Mouse (Mus musculus) liver, embryonic 12.5 days (tissue): ENCODE data around the gene Dpf3. TPM values are rescaled to one million over a fixed set of nuclear protein-coding genes. Genes with fewer than 3 reads are reported as not detected.

Source experiments
- ATAC-seq: fragments of 200-750 bp; cut with Nextera tagmentation; 2 replicates; pipeline ENCODE4 v1.8.0; 2017; ENCODE audit warnings: moderate number of reproducible peaks, mild to moderate bottlenecking, moderate library complexity
- H3K27ac ChIP-seq: fragments of 300-500 bp; sonication (generic); 2 replicates; pipeline ENCODE4 v1.5.1; 2016; ENCODE audit warnings: mild to moderate bottlenecking
- H3K27me3 ChIP-seq: fragments of 300-500 bp; sonication (generic); replicated peaks from 2 replicates; pipeline ENCODE4 v1.6.1; 2016; ENCODE audit warnings: mild to moderate bottlenecking, moderate library complexity
- H3K36me3 ChIP-seq: fragments of 300-500 bp; sonication (generic); 2 replicates; pipeline ENCODE4 v1.6.1; 2016; ENCODE audit warnings: mild to moderate bottlenecking, moderate library complexity
- H3K4me1 ChIP-seq: fragments of 300-500 bp; sonication (generic); 2 replicates; pipeline ENCODE4 v1.6.1; 2016
- H3K4me2 ChIP-seq: fragments of 300-500 bp; sonication (generic); 2 replicates; pipeline ENCODE4 v1.6.1; 2016; ENCODE audit warnings: mild to moderate bottlenecking, moderate library complexity
- H3K4me3 ChIP-seq: fragments of 300-500 bp; sonication (generic); 2 replicates; pipeline ENCODE4 v1.5.1; 2016; ENCODE audit warnings: mild to moderate bottlenecking, moderate library complexity
- H3K9ac ChIP-seq: fragments of 300-500 bp; sonication (generic); 2 replicates; pipeline ENCODE4 v1.6.1; 2016; ENCODE audit warnings: mild to moderate bottlenecking, moderate library complexity
- H3K9me3 ChIP-seq: fragments of 300-500 bp; sonication (generic); replicated peaks from 2 replicates; pipeline ENCODE4 v1.6.1; 2016; ENCODE audit warnings: mild to moderate bottlenecking, moderate library complexity
- WGBS: fragments of 180-500 bp; shearing (Covaris S2); methylation state at CpG from one replicate; pipeline ENCODE4 v1.1.7; 2016; ENCODE audit not compliant: insufficient replicate concordance; 5-methylcytosine and 5-hydroxymethylcytosine counted together
- polyA plus RNA-seq: library from polyadenylated mRNA; unstranded; fragments of >200 nt; fragmentation: Nextera tagmentation; extraction: Ambion mirVana; gene quantifications from 2 replicates; pipeline ENCODE4 v1.2.1, GENCODE M21; 2016

Gene Dpf3
- polyA plus RNA-seq, 1 experiment from 2014 or later, result 8.2 TPM

DNA sequence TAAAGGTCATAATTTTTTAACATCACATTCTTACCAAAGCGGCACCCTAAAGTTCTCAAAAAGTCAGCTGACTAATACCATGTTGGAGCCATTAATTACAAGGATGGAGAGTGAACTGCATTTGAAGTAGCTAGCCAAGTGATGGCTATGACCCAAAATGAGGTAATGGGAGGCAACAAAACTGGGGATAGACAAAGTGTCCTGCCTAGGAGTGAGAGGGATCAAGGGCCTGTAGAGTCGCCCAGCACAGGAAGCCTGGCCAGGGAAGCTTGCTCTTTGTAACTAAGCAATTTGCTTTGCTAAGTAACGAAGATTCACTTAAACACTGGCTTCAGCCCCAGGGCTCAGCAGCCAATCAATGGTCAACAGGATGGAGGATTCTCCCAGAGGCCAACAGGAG is 238.4 kb downstream of the Dpf3 start:
- H3K9ac ChIP-seq, result no peak overlapping the region
- no peak overlapping the region for H3K4me3 ChIP-seq
- 55% methylated on average over 3 of the region's 3 CpGs for WGBS
- no peaks in the 10 kb centered on the region for H3K27me3 ChIP-seq
- H3K4me2 ChIP-seq, result no peak overlapping the region
- no peak overlapping the region for H3K27ac ChIP-seq
- H3K4me1 ChIP-seq, result no peaks in the 10 kb centered on the region
- H3K36me3 ChIP-seq, result no peaks in the 10 kb centered on the region
- ATAC-seq, result no peak
- no peaks in the 10 kb centered on the region for H3K9me3 ChIP-seq

DNA sequence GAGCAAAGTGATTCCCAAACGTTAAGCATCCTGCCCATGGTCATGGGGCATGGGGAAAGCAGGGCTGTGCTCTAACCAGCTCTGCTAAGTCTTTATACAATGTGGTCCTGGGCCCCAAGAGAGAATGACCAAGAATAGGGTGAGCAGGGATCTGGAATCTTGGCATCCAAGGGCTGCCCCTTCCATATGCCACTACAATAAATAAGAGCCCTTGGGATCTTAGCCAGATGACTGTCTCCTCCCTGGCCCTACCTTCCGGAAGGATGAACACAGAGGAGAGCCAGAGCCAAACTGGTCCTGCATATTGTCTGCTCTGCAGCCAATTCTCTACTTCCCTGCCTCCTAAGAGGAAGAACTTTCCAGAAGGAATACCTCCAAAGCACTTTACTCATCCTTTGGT is 238.9 kb downstream of the Dpf3 start:
- 63% methylated on average over 2 of the region's 2 CpGs for WGBS
- Histone ChIP-seq H3K4me3 (no peak overlapping the region), H3K4me1 (no peaks in the 10 kb centered on the region), H3K9me3 (no peaks in the 10 kb centered on the region), H3K27ac (no peak overlapping the region), H3K4me2 (no peak overlapping the region), H3K36me3 (no peaks in the 10 kb centered on the region), H3K9ac (no peak overlapping the region), H3K27me3 (0 out of 2 replicates have a peak, but pooled peaks cover 3% of the 10 kb centered on the region)
- no peak for ATAC-seq

GRCm38 (mm10) chr12:83247669-83248068 is 239.8 kb downstream of the Dpf3 start:
- Histone ChIP-seq H3K4me1 (no peaks in the 10 kb centered on the region), H3K4me2 (no peak overlapping the region), H3K9me3 (no peaks in the 10 kb centered on the region), H3K27ac (no peak overlapping the region), H3K9ac (no peak overlapping the region), H3K4me3 (no peak overlapping the region), H3K27me3 (0 out of 2 replicates have a peak, but pooled peaks cover 4% of the 10 kb centered on the region), H3K36me3 (no peaks in the 10 kb centered on the region)
- no peak for ATAC-seq
- WGBS, result 47% methylated on average over 3 of the region's 3 CpGs

DNA sequence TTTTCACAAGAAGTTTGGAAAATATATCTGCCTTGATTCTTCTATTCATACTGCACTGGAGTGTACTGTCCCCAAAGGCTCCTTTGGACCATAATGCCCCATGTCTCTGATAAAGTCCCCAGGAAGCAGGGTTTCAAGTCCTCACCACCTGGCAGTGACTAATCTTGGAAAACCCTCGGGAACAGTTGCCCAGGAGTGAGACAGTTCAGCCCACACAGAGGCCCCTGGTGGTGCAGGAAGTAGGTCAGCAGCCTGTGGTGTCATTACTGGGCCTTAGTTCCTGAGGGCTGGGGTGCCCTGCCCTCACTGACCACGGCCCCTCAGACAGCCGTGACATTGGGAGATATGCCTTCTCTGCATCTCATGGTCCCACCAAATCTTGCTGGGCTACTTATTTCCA is 246.5 kb downstream of the Dpf3 start:
- WGBS, result 33% methylated on average over 3 of the region's 3 CpGs

DNA sequence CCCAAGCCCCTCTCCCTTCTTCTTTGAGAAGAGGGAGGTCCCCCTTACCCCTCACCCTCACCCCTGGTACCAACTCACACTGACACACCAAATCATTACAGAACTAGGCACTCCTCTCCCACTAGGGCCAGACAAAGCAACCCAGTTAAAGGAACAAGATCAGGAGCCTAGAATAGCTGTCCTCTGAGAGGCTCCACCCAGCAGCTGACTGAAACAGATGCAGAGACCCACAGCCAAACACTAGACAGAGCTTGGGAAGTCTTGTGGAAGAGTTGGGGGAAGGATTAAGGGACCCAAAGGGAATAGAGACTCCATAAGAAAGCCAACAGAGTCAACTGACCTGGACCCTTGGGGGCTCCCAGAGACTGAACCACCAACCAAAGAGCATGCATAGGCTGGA is 246.9 kb downstream of the Dpf3 start:
- ATAC-seq, result no peak
- H3K36me3 ChIP-seq, result no peaks in the 10 kb centered on the region
- H3K4me3 ChIP-seq, result no peak overlapping the region
- no peaks in the 10 kb centered on the region for H3K9me3 ChIP-seq
- H3K27me3 ChIP-seq, result 0 out of 2 replicates have a peak, but pooled peaks cover 4% of the 10 kb centered on the region
- no peak overlapping the region for H3K9ac ChIP-seq
- no peak overlapping the region for H3K27ac ChIP-seq
- no peaks in the 10 kb centered on the region for H3K4me1 ChIP-seq
- H3K4me2 ChIP-seq, result no peak overlapping the region

More for the DNA sequence above, 246.5 kb downstream of the Dpf3 start:
- Histone ChIP-seq H3K4me1 (no peaks in the 10 kb centered on the region), H3K27ac (no peak overlapping the region), H3K9ac (no peak overlapping the region), H3K36me3 (no peaks in the 10 kb centered on the region), H3K4me3 (no peak overlapping the region), H3K4me2 (no peak overlapping the region), H3K9me3 (no peaks in the 10 kb centered on the region), H3K27me3 (0 out of 2 replicates have a peak, but pooled peaks cover 4% of the 10 kb centered on the region)
- ATAC-seq, result no peak

DNA sequence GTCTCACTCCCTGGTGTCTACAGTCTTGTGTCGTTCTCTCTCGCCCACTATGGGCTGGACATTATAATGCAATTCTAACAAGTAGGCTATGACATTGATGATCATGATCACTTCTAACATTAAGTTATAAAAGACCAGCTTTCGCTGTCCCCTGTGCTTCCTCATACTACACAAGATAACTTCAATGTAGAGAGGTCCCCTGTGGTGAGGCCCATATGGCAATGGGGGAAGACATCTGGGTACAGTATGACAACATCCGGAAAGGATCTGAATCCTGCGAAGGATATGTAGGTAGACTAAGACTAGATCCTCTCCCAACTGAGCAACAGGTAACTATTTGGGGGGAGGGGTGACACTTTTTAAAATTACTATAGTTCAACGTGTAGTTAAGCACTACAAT is 251.7 kb downstream of the Dpf3 start:
- no peak overlapping the region for H3K9ac ChIP-seq
- H3K9me3 ChIP-seq, result peaks cover under 1% of the 10 kb centered on the region; the same call in 1 of the 2 replicates
- H3K4me3 ChIP-seq, result no peak overlapping the region
- no peaks in the 10 kb centered on the region for H3K4me1 ChIP-seq
- WGBS, result 79% methylated on average over 6 of the region's 6 CpGs
- ATAC-seq, result no peak
- H3K27me3 ChIP-seq, result no peaks in the 10 kb centered on the region
- H3K4me2 ChIP-seq, result no peak overlapping the region
- no peak overlapping the region for H3K27ac ChIP-seq
- H3K36me3 ChIP-seq, result no peaks in the 10 kb centered on the region

DNA sequence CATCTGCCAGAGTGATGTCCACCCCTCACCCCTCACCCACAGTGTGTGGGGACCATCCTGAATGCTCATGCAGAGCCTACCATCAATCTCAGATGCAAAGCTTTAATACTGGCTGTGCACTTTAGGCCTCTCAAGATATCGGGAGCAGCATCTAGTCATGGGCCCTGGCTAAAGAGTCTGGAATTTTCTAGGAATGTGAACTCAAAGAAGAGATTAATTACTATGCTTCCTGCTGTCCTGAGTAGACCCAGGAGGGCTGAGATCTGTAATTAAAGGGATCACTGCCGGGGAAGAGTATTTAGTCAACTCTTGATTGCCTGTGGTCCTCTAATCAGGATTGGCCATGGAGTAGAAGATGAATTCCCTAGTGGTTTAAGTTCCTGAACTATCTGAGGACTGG is 252.5 kb downstream of the Dpf3 start:
- WGBS, result 67% methylated on average over 2 of the region's 2 CpGs
- H3K4me2 ChIP-seq, result no peak overlapping the region
- H3K27ac ChIP-seq, result no peak overlapping the region
- peaks cover 4% of the 10 kb centered on the region; the same call in 1 of the 2 replicates for H3K9me3 ChIP-seq
- no peak for ATAC-seq
- H3K36me3 ChIP-seq, result no peaks in the 10 kb centered on the region
- no peak overlapping the region for H3K9ac ChIP-seq
- H3K27me3 ChIP-seq, result no peaks in the 10 kb centered on the region
- no peak overlapping the region for H3K4me3 ChIP-seq
- no peaks in the 10 kb centered on the region for H3K4me1 ChIP-seq

- Histone ChIP-seq H3K9ac (no peak overlapping the region), H3K9me3 (peaks cover 4% of the 10 kb centered on the region; the same call in 1 of the 2 replicates), H3K4me2 (no peak overlapping the region), H3K4me1 (no peaks in the 10 kb centered on the region), H3K27ac (no peak overlapping the region), H3K27me3 (no peaks in the 10 kb centered on the region), H3K4me3 (no peak overlapping the region), H3K36me3 (no peaks in the 10 kb centered on the region)
- WGBS, result 66% methylated on average over 7 of the region's 7 CpGs
- no peak for ATAC-seq
Measured at GRCm38 (mm10) chr12:83233651-83234050, 253.9 kb downstream of the Dpf3 start.

DNA sequence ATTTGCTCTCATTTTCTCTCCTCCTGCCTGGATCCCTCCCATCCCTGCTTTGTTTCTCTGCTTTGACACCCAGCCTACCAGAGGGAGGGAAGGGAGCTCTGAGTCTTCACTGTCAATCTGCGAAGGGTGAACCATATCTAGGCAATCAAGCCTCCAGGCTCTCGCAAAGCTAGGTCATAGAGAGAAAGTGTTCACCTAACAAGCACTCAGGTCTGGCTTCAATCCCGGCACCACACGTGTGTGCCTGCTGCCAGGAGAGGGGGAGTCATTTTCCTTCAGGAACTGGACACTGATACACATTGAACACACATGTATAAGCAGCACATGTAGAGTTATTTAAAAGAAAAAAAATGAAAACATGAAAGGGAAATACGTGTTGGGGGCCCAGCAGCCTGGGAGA is 254.6 kb downstream of the Dpf3 start:
- no peak overlapping the region for H3K4me3 ChIP-seq
- no peaks in the 10 kb centered on the region for H3K27me3 ChIP-seq
- no peak overlapping the region for H3K9ac ChIP-seq
- no peaks in the 10 kb centered on the region for H3K36me3 ChIP-seq
- H3K27ac ChIP-seq, result no peak overlapping the region
- WGBS, result 64% methylated on average over 5 of the region's 5 CpGs
- ATAC-seq, result no peak
- peaks cover 4% of the 10 kb centered on the region; the same call in 1 of the 2 replicates for H3K9me3 ChIP-seq
- H3K4me2 ChIP-seq, result no peak overlapping the region
- H3K4me1 ChIP-seq, result no peaks in the 10 kb centered on the region

DNA sequence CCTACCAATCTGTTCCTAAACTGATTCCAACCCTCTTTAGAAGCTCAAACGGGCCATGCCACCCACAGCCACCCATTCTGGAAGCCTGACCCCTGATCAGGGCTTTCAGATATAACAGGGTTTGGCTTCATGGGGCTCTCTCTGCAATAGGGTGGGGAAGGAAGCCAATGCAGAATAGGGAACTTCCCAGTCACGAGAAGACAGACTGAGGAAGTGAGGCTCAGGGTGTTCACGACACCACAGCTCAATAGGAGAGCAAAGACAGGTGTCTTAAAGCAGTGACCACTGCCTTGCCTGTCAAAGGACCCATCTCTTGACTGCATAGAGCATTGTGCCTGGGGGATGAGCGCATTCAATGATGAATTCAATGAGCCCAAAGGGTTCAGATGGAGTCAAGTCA is 256.3 kb downstream of the Dpf3 start:
- no peak for ATAC-seq
- no peak overlapping the region for H3K4me3 ChIP-seq
- no peaks in the 10 kb centered on the region for H3K4me1 ChIP-seq
- peaks cover 4% of the 10 kb centered on the region; the same call in 1 of the 2 replicates for H3K9me3 ChIP-seq
- H3K27me3 ChIP-seq, result no peaks in the 10 kb centered on the region
- H3K27ac ChIP-seq, result no peak overlapping the region
- H3K9ac ChIP-seq, result no peak overlapping the region
- 50% methylated on average over 4 of the region's 4 CpGs for WGBS
- H3K36me3 ChIP-seq, result no peaks in the 10 kb centered on the region
- H3K4me2 ChIP-seq, result no peak overlapping the region

GRCm38 (mm10) chr12:83229683-83230082 is 257.8 kb downstream of the Dpf3 start:
- Histone ChIP-seq H3K4me2 (no peak overlapping the region), H3K4me1 (no peaks in the 10 kb centered on the region), H3K27me3 (no peaks in the 10 kb centered on the region), H3K9ac (no peak overlapping the region), H3K27ac (no peak overlapping the region), H3K9me3 (peaks cover 4% of the 10 kb centered on the region; the same call in 1 of the 2 replicates), H3K4me3 (no peak overlapping the region), H3K36me3 (no peaks in the 10 kb centered on the region)
- ATAC-seq, result no peak
- WGBS, result 78% methylated on average over 6 of the region's 6 CpGs

DNA sequence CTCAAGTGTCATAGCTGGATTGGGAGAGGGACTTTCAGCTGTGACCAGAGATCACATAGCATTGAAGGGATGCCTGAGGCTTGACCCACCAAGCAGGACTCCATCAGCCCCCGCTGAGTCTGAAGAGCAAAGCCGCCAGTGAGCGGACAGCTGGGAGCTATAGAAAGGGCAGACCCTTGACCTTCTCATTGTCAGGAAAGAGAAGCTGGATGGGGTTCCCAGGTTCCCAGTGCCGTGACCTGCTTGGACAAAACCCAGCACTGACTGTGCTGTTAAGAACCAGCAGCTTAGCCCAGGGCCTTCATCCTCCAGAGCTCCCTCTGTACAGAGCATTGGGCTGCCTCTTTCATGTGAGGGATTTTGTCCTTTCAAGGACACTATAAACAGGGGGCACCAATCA is 260.5 kb downstream of the Dpf3 start:
- Histone ChIP-seq H3K27me3 (no peaks in the 10 kb centered on the region), H3K9me3 (peaks cover 4% of the 10 kb centered on the region; the same call in 1 of the 2 replicates), H3K4me3 (no peak overlapping the region), H3K27ac (no peak overlapping the region), H3K9ac (no peak overlapping the region), H3K4me2 (no peak overlapping the region), H3K36me3 (no peaks in the 10 kb centered on the region), H3K4me1 (no peaks in the 10 kb centered on the region)
- 67% methylated on average over 4 of the region's 4 CpGs for WGBS
- no peak for ATAC-seq

DNA sequence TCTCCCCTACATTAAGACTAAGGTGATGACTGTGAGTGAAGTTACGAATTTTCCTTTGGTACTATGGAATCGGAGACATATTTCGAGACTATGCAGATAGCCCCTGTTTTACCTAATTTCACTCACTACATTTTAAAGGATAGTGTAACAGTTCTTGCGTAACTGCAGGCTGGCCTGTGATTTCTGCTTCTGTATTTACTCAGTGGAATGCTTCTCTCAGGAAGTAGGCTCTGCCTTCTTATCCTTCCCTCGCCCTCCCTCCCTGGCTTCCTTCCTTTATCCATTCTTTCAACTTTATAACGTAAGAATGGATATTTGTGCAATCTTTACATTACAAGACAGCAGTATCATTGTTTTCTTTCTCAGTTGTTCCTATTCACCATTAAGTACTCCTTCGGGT is 266.6 kb downstream of the Dpf3 start:
- H3K4me3 ChIP-seq, result no peak overlapping the region
- no peak overlapping the region for H3K27ac ChIP-seq
- no peak overlapping the region for H3K4me2 ChIP-seq
- no peak for ATAC-seq
- WGBS, result 43% methylated on average over 7 of the region's 7 CpGs
- H3K4me1 ChIP-seq, result no peaks in the 10 kb centered on the region
- H3K9ac ChIP-seq, result no peak overlapping the region
- H3K9me3 ChIP-seq, result no peaks in the 10 kb centered on the region
- no peaks in the 10 kb centered on the region for H3K36me3 ChIP-seq
- H3K27me3 ChIP-seq, result no peaks in the 10 kb centered on the region
